Mouse (Mus musculus) liver, adult 2 months (tissue): ENCODE measurements around the gene Pepd. TPM values are rescaled to one million over a fixed set of nuclear protein-coding genes. Genes with fewer than 3 reads are reported as not detected.
"Not testable (repeated sequence)": the region's sequence is repeated elsewhere in the genome, so short reads cannot be mapped to it uniquely, and the experiment has no call there.

Experiments used
- DNase-seq: peaks from one replicate; pipeline ENCODE4 v3.0.0-alpha.2; 2011; ENCODE audit warnings: low read depth, low spot score; ENCODE audit errors: extremely low read depth
- H3K27ac ChIP-seq: fragments of 200-500 bp; replicated peaks from 2 replicates; pipeline ENCODE4 v1.5.1; 2012; ENCODE audit warnings: low read depth, mild to moderate bottlenecking, control low read depth, inconsistent platforms, low read length; ENCODE audit not compliant: insufficient read depth
- H3K27me3 ChIP-seq: fragments of 200-500 bp; 2 replicates; pipeline ENCODE4 v1.6.1; 2012; ENCODE audit warnings: mild to moderate bottlenecking, moderate library complexity, low read length, inconsistent platforms; ENCODE audit not compliant: control insufficient read depth, insufficient read depth
- H3K36me3 ChIP-seq: fragments of 200-500 bp; 2 replicates; pipeline ENCODE4 v1.6.1; 2012; ENCODE audit warnings: low read length, inconsistent platforms; ENCODE audit not compliant: control insufficient read depth, insufficient read depth
- H3K4me1 ChIP-seq: fragments of 200-500 bp; 2 replicates; pipeline ENCODE4 v1.6.1; 2011; ENCODE audit warnings: low read length; ENCODE audit not compliant: control insufficient read depth, insufficient read depth
- H3K4me3 ChIP-seq: fragments of 200-500 bp; 2 replicates; pipeline ENCODE4 v1.5.1; 2011; ENCODE audit warnings: low read depth, mild to moderate bottlenecking, control low read depth, low read length, moderate library complexity; ENCODE audit not compliant: insufficient read depth
- H3K79me2 ChIP-seq: fragments of 200-500 bp; 2 replicates; pipeline ENCODE4 v1.6.1; 2012; ENCODE audit warnings: inconsistent platforms, mild to moderate bottlenecking, low read length, moderate library complexity; ENCODE audit not compliant: control insufficient read depth, insufficient read depth
- H3K9ac ChIP-seq: fragments of 200-500 bp; 2 replicates; pipeline ENCODE4 v1.6.1; 2012; ENCODE audit warnings: low read depth, mild to moderate bottlenecking, control low read depth, inconsistent platforms, low read length
- CTCF ChIP-seq: fragments of 200-500 bp; IDR thresholded peaks from 2 replicates; pipeline ENCODE4 v1.5.1; 2011; ENCODE audit warnings: low read depth, low read length, control low read depth
- POLR2A ChIP-seq: fragments of 200-500 bp; IDR thresholded peaks from 2 replicates; pipeline ENCODE4 v1.6.1; 2011; ENCODE audit warnings: low read length, control low read depth; ENCODE audit not compliant: insufficient read depth; ENCODE audit errors: extremely low read depth
- WGBS: fragments of 180-500 bp; shearing (Covaris S2); methylation state at CpG from one replicate; pipeline ENCODE4 v1.1.7; 2018; 5-methylcytosine and 5-hydroxymethylcytosine counted together
- polyA plus RNA-seq: library from polyadenylated mRNA; depleted of rRNA; stranded (reverse); fragments of >200 nt; gene quantifications from 2 replicates; pipeline ENCODE4 v1.2.3, GENCODE M21; 2012
- total RNA-seq: library from RNA; depleted of rRNA; stranded (reverse); fragments of >200 nt; gene quantifications from 2 replicates; pipeline ENCODE4 v1.2.3, GENCODE M21; 2014

Gene Pepd
- total and polyA plus RNA-seq, 2 experiments: 71.9 to 76.2 TPM

GRCm38 (mm10) chr7:34981803-34982202 lies 69.6 kb downstream of the Pepd start:
- Histone ChIP-seq H3K9ac (no peak overlapping the region), H3K27me3 (no peaks in the 10 kb centered on the region), H3K4me1 (peaks cover 8% of the 10 kb centered on the region), H3K4me3 (no peak overlapping the region), H3K36me3 (no peaks in the 10 kb centered on the region), H3K27ac (no peak overlapping the region), H3K79me2 (no peaks in the 10 kb centered on the region)
- WGBS: 95% methylated on average over 10 of the region's 10 CpGs
- no peak for TF ChIP-seq POLR2A
- no peak for TF ChIP-seq CTCF
- DNase-seq: peak; percentile 7

DNA sequence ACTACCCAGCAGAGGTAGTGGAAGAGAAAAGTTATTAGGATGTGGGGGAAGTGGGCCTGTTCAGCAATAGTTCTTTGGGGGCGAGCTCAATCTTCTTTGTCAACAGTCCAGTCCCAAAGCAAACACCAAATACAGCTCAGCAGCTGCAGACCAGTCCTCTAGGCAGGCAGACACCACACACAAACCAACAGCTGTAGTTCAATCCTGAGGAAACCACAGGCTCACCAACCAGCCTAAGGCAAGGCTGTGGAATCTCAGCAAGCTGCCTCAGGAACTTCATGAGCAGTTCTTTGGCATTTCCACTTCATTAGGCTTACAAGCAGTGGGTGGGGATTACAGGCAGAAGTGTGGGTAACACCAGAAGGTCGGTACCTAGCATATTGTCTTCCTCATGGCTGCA lies 70.2 kb downstream of the Pepd start:
- H3K4me3 ChIP-seq, DNase-seq, H3K79me2 ChIP-seq, H3K27me3 ChIP-seq, H3K36me3 ChIP-seq, H3K9ac ChIP-seq, H3K27ac ChIP-seq, H3K4me1 ChIP-seq: not testable (repeated sequence)
- 93% methylated on average over 2 of the region's 2 CpGs for WGBS

DNA sequence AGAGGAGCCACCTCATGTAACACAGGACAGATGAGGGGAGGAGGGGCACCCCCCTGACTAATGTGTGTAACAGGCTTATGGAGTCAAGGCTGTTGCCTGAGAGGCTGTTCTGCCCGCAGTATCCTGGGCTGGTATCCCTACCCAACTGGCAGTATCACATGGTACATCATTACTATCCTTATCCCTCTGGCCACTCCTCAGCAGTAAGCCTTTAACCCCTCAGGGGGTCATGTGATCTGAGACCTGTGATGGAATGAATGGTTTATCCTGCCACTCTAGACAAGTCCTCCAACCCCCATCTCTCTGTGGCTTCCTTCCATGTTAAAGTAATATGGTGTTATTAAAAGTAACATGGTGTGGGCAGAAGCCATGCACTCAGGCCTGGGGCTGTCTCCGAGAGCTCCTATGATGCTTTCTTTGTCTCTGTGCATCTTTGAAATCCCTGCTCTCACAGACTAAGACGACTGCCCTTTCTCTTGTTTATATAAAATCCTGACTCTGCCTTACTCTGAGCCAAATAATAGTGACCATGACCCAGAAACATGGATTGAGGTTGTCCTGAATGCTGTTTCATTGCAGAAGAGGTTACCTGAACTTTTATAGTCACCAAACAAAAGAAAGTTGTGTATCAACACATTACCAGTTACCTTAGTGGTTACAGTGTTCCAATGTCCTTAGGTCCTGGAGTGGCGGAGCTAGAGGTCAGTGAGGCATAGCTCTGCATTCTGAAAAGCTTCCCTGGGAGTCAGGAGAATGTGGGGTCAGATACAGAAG lies 71.7 kb downstream of the Pepd start:
- WGBS: 63% methylated on average over 4 of the region's 4 CpGs

DNA sequence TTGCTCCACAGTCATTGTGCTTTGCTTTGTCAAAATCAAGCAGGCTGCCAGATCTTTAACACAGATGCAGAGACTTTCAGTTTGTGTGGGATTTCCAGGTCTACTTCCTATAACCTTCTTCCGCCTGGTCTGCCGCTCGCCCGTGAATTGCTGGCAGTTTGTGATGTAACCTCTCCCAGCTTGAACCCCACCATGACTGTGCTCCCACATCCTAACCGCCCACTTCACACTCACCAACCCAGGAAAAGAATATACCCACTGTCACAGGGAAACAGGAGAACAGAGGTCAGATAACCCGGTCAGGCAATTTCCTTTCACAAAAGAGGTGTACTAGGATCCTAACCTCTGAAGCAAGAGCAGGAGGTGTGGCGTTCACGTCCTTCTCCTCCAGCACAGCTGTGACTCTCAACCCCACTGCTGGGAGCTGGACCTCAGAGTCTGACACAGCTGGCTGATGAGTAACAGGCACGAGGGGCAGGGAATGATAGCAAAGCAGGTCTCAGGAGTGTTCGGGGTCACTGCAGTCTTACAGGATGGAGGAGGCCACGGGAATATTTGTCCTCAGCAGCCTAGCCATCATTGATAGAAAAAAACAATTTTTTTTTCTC lies 72.5 kb downstream of the Pepd start:
- TF ChIP-seq POLR2A: no peak
- TF ChIP-seq CTCF: no peak
- Histone ChIP-seq H3K79me2 (no peaks in the 10 kb centered on the region), H3K27me3 (no peaks in the 10 kb centered on the region), H3K36me3 (no peaks in the 10 kb centered on the region), H3K4me3 (no peak overlapping the region), H3K9ac (no peak overlapping the region), H3K4me1 (peaks cover 8% of the 10 kb centered on the region), H3K27ac (no peak overlapping the region)
- no peak for DNase-seq
- 72% methylated on average over 11 of the region's 11 CpGs for WGBS

More for the DNA sequence above, 71.7 kb downstream of the Pepd start:
- DNase-seq: peak; percentile 52
- no peaks in the 10 kb centered on the region for H3K36me3 ChIP-seq
- H3K4me1 ChIP-seq: peaks cover 8% of the 10 kb centered on the region
- no peak overlapping the region for H3K4me3 ChIP-seq
- H3K79me2 ChIP-seq: no peaks in the 10 kb centered on the region
- H3K27me3 ChIP-seq: no peaks in the 10 kb centered on the region
- no peak overlapping the region for H3K27ac ChIP-seq
- no peak overlapping the region for H3K9ac ChIP-seq
- TF ChIP-seq CTCF: no peak
- TF ChIP-seq POLR2A: no peak

- peaks cover 8% of the 10 kb centered on the region for H3K4me1 ChIP-seq
- 79% methylated on average over 9 of the region's 9 CpGs for WGBS
- H3K27me3 ChIP-seq: no peaks in the 10 kb centered on the region
Measured at GRCm38 (mm10) chr7:34985216-34985615, 73.0 kb downstream of the Pepd start.

GRCm38 (mm10) chr7:34985646-34986045 lies 73.5 kb downstream of the Pepd start:
- H3K27me3 ChIP-seq: no peaks in the 10 kb centered on the region
- TF ChIP-seq CTCF (no peak), POLR2A (no peak)
- no peak overlapping the region for H3K4me3 ChIP-seq
- peaks cover 9% of the 10 kb centered on the region for H3K4me1 ChIP-seq
- no peak overlapping the region for H3K27ac ChIP-seq
- H3K9ac ChIP-seq: no peak overlapping the region
- no peaks in the 10 kb centered on the region for H3K79me2 ChIP-seq
- no peaks in the 10 kb centered on the region for H3K36me3 ChIP-seq
- no peak for DNase-seq

More at GRCm38 (mm10) chr7:34985216-34985615, 73.0 kb downstream of the Pepd start:
- TF ChIP-seq CTCF (no peak), POLR2A (no peak)
- DNase-seq: no peak
- H3K36me3 ChIP-seq: no peaks in the 10 kb centered on the region
- H3K79me2 ChIP-seq: no peaks in the 10 kb centered on the region
- H3K9ac ChIP-seq: no peak overlapping the region
- no peak overlapping the region for H3K27ac ChIP-seq
- no peak overlapping the region for H3K4me3 ChIP-seq
